Mouse (Mus musculus) forelimb bud, embryonic 11.5 days (tissue): ENCODE data around the gene Fgr.
A peak's percentile ranks its signal among the peaks of the same experiment; 100 is the strongest.
"Not testable (repeated sequence)": the region's sequence is repeated elsewhere in the genome, so short reads cannot be mapped to it uniquely, and the experiment has no call there.

Experiments used
- DNase-seq: peaks from one replicate; pipeline ENCODE4 v3.0.0-alpha.2; 2012; ENCODE audit warnings: low read depth, low spot score

Gene Fgr

DNA sequence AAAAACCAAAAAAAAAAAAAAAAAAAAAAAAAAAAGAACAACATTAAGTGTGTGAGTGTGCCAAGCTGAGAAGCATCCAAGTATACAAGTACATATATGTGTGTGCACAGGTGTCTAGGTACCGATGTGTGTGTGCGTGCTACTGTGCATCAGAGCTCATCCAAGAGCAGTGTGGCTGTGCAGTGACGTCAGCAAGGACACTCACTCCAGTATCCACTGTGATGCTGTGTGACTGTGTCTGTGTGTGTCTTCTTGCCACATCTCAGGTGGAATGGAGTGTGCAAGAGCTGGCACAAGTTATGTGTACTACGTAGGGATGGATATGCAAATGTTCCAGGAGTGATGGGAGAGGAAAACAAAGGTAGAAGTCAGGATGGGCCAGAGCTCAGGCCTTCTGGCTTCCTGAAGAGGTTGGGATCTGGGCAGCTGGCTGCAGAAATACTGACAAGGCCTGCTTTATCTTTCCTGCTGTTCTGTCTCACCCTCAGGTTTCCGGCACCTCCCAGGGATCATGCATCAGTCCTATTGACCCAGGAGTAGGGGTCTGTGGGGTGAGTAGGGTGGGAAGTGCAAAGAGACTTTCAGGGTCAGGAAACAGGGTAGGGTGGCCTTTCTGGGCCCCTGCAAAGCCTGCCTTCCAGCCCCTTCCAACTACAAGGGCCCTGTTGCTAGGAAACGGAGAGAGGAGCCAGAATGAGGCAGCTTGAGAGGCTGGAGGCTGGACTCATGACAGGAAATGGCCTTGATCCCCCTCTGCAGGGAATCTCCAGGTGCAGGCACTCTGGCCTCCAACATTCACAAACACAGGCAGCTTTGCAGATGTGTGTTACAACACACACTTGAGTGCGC lies 10.0 kb downstream of the Fgr start:
- peak; percentile 63 for DNase-seq

DNA sequence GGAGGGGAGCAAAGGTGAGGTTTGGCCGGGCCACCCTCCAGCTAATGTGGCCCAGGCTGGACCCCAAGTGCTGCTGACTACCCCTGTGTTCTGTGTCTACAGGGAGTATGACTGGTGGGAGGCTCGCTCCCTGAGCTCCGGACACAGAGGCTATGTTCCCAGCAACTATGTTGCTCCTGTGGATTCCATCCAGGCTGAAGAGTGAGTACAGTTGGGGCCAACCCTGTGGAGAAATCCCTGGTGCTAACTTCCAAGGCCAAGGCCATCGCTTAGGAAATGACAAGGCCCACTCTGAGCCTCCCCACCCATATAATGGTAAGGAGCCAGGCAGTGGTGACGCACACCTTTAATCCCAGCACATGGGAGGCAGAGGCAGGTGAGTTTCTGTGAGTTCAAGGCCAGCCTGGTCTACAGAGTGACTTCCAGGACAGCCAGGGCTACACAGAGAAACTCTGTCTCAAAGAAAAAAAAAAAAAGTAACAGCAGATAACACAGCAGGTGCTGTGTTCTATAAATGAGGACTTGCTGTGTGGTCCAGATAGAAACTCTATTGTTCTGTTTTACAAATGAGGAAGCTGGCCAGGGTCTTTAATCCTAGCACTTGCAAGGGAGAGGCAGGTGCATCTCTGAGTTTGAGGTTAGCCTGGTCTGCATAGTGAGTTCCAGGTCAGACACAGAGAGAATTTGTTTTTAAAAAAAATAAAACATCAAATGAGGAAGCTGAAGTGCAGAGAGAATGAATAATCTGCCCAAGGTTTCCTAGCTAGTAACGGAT lies 14.9 kb downstream of the Fgr start:
- DNase-seq = no peak

GRCm38 (mm10) chr4:132993553-132993952 lies 19.7 kb downstream of the Fgr start:
- DNase-seq = no peak

DNA sequence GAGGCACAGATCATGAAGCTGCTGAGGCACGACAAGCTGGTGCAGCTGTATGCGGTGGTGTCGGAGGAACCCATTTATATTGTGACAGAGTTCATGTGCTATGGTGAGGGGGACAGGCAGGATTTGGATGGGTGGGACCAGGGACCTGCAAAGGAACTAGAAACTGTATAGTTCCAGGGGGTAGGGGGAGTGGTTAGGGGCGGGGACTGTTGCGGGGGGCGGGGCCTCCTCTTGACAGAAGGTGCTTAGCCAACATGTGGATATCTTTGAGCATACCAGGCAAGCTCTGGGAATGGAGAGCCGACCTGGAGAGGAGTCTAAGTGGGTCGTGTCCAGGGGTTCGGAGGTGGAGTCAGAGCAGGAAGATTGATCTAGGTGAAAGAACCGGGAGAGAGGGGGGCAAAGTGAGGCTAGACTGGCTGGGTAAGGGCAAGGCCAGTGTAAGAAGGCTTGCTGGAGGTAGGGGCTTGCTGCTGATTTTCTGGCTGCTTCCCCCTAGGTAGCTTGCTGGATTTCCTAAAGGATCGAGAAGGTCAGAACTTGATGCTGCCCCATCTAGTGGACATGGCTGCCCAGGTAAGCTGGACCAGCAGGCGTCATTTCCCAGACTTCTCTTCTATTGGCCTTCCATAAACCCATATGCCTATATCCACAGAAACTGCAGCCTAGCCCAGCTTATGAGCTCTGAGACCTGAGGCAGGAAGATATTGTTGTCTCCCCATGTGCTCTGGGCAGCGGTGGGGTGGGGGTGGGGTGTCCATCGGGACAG lies 23.8 kb downstream of the Fgr start:
- no peak for DNase-seq

DNA sequence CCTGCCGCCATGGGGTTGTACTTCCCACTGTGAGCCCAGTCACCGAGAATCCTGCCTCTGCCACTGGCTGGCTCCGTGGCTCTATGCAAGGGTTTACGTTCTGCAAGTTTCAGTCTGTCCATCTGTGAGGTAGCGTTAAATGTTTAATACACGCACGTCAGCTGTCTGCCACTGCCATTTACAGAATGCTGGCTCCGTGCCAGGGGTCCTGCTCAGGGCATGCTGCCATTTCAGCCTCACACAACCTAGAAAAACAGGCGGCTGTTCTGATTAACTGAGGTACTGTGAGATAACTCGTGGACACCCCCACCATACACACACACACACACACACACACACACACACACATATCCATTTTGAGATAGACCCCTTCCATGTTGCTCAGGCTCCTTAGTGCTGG lies 29.0 kb downstream of the Fgr start:
- no peak for DNase-seq

DNA sequence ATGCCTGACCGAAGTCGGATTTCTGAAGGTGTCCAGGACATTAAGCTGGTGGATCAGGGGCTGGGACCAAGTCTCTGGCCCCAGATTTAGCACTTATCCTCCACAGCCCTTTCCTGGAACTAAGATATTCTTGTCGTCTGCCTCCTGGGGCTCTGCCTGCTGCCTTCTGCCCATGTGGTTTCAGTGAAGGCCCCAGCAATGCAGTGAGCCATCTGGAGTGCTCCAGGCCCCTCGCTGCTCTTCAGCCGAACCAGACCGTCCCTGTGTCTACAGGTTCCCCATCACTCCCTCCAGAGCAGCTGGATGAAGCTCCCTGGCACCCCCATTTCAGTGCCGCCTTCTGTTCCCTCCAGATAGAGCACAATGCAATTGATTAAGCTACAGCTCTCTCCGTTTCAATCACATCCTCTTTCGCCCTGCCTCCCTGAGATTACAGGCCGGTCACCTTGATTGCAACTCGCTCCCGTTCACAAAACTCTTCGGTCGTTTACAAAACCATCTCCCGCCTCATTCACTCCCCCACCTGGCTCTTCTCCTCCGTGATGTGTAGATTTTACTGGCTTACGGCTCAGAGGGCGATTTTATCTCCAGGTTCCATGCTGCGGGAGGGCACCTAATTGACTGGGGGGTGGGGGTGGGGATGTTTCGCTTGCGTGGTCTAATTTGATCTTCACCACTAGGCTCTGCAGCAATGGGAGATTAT lies 29.6 kb downstream of the Fgr start:
- DNase-seq = no peak

DNA sequence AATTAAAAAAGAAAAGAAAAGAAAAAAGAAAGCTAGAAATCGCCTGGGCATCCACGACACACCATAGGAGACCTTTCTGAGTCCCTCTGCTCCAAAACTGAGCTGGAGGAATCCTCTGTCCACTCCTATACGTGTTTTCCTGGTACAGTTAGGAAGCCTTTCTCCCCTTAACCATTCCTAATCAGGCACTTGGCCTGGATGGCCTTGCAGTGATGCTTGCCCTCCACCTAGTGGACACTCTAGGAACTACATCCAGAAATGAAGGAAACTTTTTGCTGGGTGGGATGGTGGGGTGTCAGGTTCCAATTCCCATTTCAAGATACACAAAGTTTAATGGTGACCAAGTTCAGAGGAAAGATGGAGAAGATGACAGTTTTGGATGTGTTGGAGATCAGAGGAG lies 31.3 kb downstream of the Fgr start:
- DNase-seq = peak; percentile 92

GRCm38 (mm10) chr4:133005885-133006451 lies 32.1 kb downstream of the Fgr start:
- not testable (repeated sequence) for DNase-seq

- DNase-seq = no peak
These were observed 33.9 kb downstream of the Fgr start for GRCm38 (mm10) chr4:133007513-133008380.

DNA sequence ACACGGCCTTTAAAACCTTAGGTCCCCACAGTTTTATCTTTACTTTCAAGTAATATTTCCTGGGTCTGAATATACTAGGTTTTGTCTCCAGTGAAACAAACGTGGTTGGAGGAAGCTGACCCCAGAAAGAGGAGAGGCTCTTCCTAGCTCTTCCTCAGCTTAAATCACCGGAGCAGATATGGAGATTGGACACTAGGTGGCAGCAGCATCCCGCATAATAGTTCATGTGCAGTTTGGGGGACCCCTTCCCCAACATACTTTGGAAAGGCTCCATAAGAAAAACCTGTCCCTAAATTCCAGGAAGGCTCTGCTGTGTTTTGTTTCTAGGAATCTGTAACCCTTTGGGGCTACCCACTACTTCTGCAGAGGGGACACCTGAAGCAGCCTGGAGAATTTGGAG lies 35.2 kb downstream of the Fgr start:
- peak; percentile 64 for DNase-seq

- no peak for DNase-seq
These were observed 35.8 kb downstream of the Fgr start for GRCm38 (mm10) chr4:133009676-133010075.

DNA sequence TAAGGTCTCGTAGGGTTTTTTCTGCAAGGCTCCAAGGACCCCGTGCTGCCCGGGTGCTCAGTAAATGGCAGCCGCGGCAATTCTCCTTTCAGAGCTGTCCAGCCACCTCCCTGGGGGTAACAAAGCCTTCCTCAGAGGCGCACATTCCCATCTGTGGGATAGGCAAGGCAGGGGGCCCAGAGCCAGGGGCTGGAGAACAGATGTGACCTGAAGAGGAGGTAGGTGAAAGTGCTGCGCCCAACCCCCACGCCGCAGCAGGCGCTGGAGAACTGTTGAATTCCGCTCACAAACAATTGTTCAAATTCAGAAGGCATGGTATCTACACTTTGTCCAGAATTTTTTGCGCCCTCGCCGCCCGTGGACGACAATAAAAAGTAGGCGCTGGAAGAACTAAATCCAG lies 36.7 kb downstream of the Fgr start:
- no peak for DNase-seq

- DNase-seq = peak; percentile 90
These were observed 37.3 kb downstream of the Fgr start, which contains the start of gene Ahdc1 for GRCm38 (mm10) chr4:133011028-133011820. Ahdc1 (plus strand) TSS chr4:133011260.

GRCm38 (mm10) chr4:133011821-133012775 lies 38.2 kb downstream of the Fgr start:
- peak; percentile 68 for DNase-seq

DNA sequence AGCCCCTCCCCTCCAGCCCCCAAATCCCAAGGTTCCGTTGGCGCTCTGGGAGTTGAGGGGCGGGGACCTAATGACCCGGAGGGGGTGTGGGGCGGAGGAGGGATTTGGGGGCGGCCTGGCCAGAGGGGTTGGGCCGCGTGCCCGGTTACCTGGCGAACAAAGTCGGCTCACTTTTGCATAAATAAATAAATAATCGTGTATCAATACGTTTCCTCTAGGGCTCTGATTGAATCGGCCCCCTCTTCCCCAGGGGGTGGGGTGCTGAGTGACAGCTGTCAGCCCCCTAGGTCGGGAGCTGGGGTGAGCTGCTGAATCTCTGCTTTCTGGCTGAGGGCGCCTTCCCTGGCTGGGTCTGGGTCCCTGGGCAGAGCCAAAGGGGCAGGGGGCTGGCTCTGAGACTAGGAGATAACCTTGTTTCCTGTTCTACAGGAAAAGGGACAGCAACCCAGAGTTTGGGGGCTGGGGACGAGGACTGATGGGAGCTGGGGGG lies 38.9 kb downstream of the Fgr start:
- DNase-seq = no peak

DNA sequence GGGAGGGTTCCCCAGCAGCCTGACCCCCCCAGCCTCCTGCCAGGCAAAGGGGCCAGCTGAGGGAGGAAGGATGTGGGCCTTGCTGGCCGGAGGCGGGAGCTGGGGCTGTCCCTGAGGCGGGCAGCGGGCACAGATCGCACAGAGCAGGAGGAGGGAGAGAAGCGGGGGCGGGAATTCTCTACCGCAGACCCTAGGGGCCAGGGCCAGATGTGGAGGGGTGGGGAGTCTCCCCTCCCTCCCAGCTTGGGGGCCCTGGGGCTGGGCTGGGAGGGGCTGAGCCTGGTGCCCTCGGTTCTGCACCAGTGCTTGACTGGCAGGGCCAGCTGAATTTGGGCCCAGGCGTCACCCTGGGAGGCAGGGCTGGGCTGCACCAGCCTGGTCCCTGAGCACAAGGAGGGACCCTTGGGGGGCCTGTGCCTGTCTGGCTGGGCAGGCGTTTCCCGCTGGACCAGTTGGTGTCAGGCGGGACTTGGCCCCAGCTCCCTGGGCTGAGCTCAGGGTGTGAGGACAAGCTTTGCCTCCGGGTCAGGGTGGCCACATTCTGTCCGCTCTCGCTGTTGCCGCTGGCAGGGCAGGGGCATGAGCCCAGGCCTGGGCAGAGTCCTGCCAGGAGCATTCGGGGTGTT lies 39.5 kb downstream of the Fgr start:
- DNase-seq = no peak

- no peak for DNase-seq
These were observed 40.2 kb downstream of the Fgr start for GRCm38 (mm10) chr4:133014088-133014487.
